Mouse (Mus musculus) ES-E14 (cell line): ENCODE measurements around the gene Eif4e1b. TPM values are rescaled to one million over a fixed set of nuclear protein-coding genes. Genes with fewer than 3 reads are reported as not detected.

Source experiments
- DNase-seq: peaks from one replicate; pipeline ENCODE4 v3.0.0-alpha.2; 2013; ENCODE audit warnings: low read depth, low spot score
- H3K27ac ChIP-seq: 2 replicates; pipeline ENCODE4 v1.5.1; 2012; ENCODE audit warnings: low read depth, mild to moderate bottlenecking, low read length, moderate library complexity, mixed read lengths; ENCODE audit not compliant: poor library complexity, insufficient read depth, severe bottlenecking
- H3K36me3 ChIP-seq: 2 replicates; pipeline ENCODE4 v1.6.1; 2012; ENCODE audit warnings: mild to moderate bottlenecking, low read length, moderate library complexity, mixed read lengths; ENCODE audit not compliant: control insufficient read depth, poor library complexity, insufficient read depth, severe bottlenecking
- H3K4me1 ChIP-seq, 2 experiments: fragments of 150-350 bp in 1 of 2; sonication (generic) in 1 of 2; 2 replicates each; pipeline ENCODE4 v1.6.1; 2012; ENCODE audit warnings: low read length in 2 of 2, mild to moderate bottlenecking in 1 of 2, mixed read lengths in 1 of 2; ENCODE audit not compliant: control insufficient read depth in 2 of 2, insufficient read depth in 2 of 2, poor library complexity in 1 of 2
- H3K4me3 ChIP-seq, 2 experiments: fragments of 150-350 bp in 1 of 2; sonication (generic) in 1 of 2; 2 replicates each; pipeline ENCODE4 v1.5.1; 2012; ENCODE audit warnings: low read length in 2 of 2, low read depth in 1 of 2, mild to moderate bottlenecking in 1 of 2, mixed read lengths in 1 of 2; ENCODE audit not compliant: insufficient read depth in 1 of 2, poor library complexity in 1 of 2, severe bottlenecking in 1 of 2
- H3K9ac ChIP-seq: 2 replicates; pipeline ENCODE4 v1.6.1; 2012; ENCODE audit warnings: low read depth, mild to moderate bottlenecking, low read length, mixed read lengths; ENCODE audit not compliant: poor library complexity, insufficient read depth, severe bottlenecking
- H3K9me3 ChIP-seq: fragments of 150-350 bp; sonication (generic); 2 replicates; pipeline ENCODE4 v1.6.1; 2012; ENCODE audit warnings: low read depth, mild to moderate bottlenecking, low read length; ENCODE audit not compliant: control insufficient read depth, insufficient read depth
- CHD2 ChIP-seq: IDR thresholded peaks from 2 replicates; pipeline ENCODE4 v1.6.1; 2014; ENCODE audit warnings: mild to moderate bottlenecking, low read depth, low read length, inconsistent platforms
- HCFC1 ChIP-seq: IDR thresholded peaks from 2 replicates; pipeline ENCODE4 v1.6.1; 2012; ENCODE audit warnings: low read length, inconsistent platforms, borderline replicate concordance; ENCODE audit not compliant: insufficient read depth
- MAFK ChIP-seq: IDR thresholded peaks from 2 replicates; pipeline ENCODE4 v1.6.1; 2014; ENCODE audit warnings: mild to moderate bottlenecking, low read depth, low read length, inconsistent platforms; ENCODE audit not compliant: insufficient read depth
- ZC3H11A ChIP-seq: IDR thresholded peaks from 2 replicates; pipeline ENCODE4 v1.6.1; 2012; ENCODE audit warnings: low read depth, mild to moderate bottlenecking, inconsistent platforms, low read length, borderline replicate concordance
- ZNF384 ChIP-seq: IDR thresholded peaks from 2 replicates; pipeline ENCODE4 v1.6.1; 2012; ENCODE audit warnings: low read depth, low read length, inconsistent platforms
- in situ Hi-C, 2 experiments: fragments of 600-800 bp; cut with MboI; formaldehyde crosslinking; loops; one replicate each; pipeline ENCODE4 v1.15.1; 2025; ENCODE audit warnings: low sequenced_read_pairs in 2 of 2, inconsistent platforms in 1 of 2; ENCODE audit not compliant: unreplicated experiment in 2 of 2
- total RNA-seq: library from RNA; depleted of rRNA; stranded (reverse); fragments of 300-350 nt; gene quantifications from 2 replicates; pipeline ENCODE4 v1.2.3, GENCODE M21; 2012

Gene Eif4e1b
- total RNA-seq, 1 experiment: 0.54 TPM

DNA sequence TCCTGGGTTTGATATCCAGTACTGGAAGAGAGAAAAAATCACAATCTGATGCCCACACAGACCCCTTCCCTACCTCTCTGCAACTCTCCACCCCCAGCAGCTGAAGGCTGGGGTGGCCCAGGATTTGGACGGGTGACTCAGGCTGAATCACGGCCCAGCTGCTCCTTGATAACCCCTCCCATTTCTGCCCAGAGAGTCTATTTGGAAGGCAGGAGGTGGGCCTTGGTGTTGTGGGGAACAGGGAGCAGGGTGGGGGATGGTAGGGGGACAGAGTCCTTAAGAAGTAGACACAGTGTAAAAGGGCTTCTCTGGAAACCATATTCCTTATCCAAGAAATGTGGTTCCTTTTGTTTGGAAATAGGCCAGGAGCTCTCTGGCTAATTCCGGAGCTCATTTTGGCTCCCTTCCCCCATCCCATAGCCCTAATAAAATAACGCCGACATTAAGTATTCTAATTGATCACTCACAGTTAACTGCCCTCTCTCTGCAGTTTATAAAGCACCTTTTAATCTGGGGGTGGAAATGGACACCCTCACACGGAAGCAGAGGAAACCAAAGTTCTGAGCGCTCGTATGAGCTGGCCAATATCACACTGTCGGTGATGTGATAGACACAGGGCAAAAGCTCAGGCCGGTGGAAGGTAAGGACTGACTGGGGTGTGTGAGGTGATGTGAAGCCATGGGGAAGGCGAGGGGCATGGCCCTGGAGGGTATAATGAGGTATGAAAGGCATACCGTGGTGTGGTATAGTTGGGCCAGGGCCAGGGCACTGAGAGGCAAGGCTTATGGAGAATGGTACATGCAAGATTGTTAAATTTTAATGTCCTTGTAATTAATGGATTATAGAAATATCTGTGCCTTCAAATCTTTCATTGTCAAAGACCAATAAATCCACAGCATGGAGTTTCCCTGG is 29.4 kb upstream of the Eif4e1b start:
- no peaks in the 10 kb centered on the region for H3K36me3 ChIP-seq
- H3K4me3 ChIP-seq: no peak overlapping the region
- no peak for TF ChIP-seq ZNF384
- TF ChIP-seq ZC3H11A: no peak
- TF ChIP-seq CHD2: no peak
- TF ChIP-seq MAFK: no peak
- TF ChIP-seq HCFC1: no peak
- no peak overlapping the region for H3K9ac ChIP-seq
- H3K4me1 ChIP-seq: peaks cover 0 to 5% of the 10 kb centered on the region in 2 experiments; a peak in 2 of 4 replicates
- H3K9me3 ChIP-seq: no peaks in the 10 kb centered on the region
- in situ Hi-C loops: no loop called here
- no peak for DNase-seq
- no peak overlapping the region for H3K27ac ChIP-seq

DNA sequence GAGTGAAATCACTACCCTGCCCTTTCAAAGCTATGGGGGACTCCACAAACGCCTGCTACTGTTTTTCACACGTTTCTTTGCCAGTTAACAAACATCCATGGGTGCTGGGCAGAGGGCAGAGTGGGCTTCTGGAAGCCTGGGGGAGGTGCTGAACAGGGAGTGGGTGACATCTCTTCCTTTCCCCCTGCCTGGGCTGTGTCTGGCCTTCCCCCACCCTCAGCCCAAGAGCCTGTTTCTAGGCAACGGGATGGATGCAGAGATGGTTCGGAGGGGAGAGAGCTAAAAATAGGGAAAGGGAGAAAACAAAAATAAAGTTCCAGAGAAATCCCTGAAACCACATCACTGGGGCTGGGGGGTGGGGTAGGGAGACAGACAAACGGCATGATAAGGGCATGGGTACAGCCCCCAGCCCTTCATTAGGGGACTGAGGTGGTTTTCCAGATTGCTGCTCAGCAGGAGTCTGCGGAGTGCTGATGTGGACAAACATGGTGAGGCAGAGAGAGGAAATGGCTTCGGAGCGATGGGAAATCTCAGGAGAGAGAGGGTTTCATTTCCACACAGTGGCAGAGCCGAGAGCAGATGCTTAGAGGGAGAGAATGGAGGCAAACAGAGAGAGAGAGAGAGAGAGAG is 28.5 kb upstream of the Eif4e1b start:
- H3K27ac ChIP-seq: no peak overlapping the region
- no peak overlapping the region for H3K4me3 ChIP-seq
- no peaks in the 10 kb centered on the region for H3K9me3 ChIP-seq
- no peak overlapping the region for H3K9ac ChIP-seq
- DNase-seq: no peak
- H3K4me1 ChIP-seq: peaks cover 0 to 7% of the 10 kb centered on the region in 2 experiments; a peak in 2 of 4 replicates
- no peaks in the 10 kb centered on the region for H3K36me3 ChIP-seq
- in situ Hi-C loops: no loop called here
- TF ChIP-seq HCFC1 (no peak), MAFK (no peak), ZC3H11A (no peak), CHD2 (no peak), ZNF384 (no peak)

GRCm38 (mm10) chr13:54756156-54756712 is 27.6 kb upstream of the Eif4e1b start:
- in situ Hi-C loops: no loop called here
- DNase-seq: no peak
- H3K4me3 ChIP-seq: no peak overlapping the region
- no peak for TF ChIP-seq ZC3H11A
- TF ChIP-seq CHD2: no peak
- no peaks in the 10 kb centered on the region for H3K36me3 ChIP-seq
- no peak overlapping the region for H3K9ac ChIP-seq
- peaks cover 0 to 7% of the 10 kb centered on the region in 2 experiments; a peak in 2 of 4 replicates for H3K4me1 ChIP-seq
- H3K27ac ChIP-seq: no peak overlapping the region
- H3K9me3 ChIP-seq: no peaks in the 10 kb centered on the region

DNA sequence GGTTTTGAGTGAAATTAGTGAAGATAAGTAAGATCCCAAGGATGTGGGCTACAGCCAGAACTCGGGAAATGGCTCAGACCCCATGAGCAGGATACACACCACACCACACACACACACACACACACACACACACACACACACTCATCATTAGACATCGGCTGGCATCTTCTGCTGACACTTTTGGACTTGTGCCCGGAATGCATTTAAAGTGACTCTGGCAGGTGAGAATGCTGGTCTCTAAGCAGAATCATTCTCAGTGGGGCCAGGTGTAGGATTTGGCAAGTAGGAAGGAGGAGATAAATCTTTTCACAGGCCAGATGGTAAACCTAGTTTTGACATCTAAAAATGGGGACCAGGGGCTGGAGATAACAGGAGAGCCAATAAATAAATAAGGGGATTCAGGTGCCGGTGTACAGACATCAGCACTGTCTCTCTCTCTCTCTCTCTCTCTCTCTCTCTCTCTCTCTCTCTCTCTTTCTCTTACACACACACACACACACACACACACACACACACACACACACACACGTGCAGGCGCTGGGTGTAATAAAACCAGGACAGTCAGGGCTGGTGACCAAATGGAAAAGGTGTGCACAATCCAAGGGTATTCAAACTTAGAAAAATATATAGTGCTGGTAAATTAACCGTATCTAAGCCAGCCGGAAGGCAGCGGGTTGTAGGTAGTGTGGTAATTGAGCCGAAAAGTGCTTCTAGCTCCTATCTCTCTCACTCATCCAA is 26.5 kb upstream of the Eif4e1b start:
- Histone ChIP-seq H3K4me3 (peak overlapping the region; percentile 65 to 83), H3K27ac (no peak overlapping the region), H3K9me3 (no peaks in the 10 kb centered on the region), H3K9ac (peak overlapping the region; percentile 2; the same call in 1 of the 2 replicates), H3K4me1 (peaks cover 0 to 7% of the 10 kb centered on the region in 2 experiments; a peak in 2 of 4 replicates), H3K36me3 (no peaks in the 10 kb centered on the region)
- in situ Hi-C loops: no loop called here
- TF ChIP-seq ZNF384: no peak
- TF ChIP-seq ZC3H11A: no peak
- no peak for TF ChIP-seq HCFC1
- TF ChIP-seq CHD2: no peak
- TF ChIP-seq MAFK: no peak
- no peak for DNase-seq
